Mouse (Mus musculus) CH12.LX (cell line): Measurements from ENCODE around the gene 4930455H04Rik. TPM values are rescaled to one million over a fixed set of nuclear protein-coding genes. Genes with fewer than 3 reads are reported as not detected.

ENCODE experiments used
- DNase-seq: peaks from one replicate; pipeline ENCODE4 v3.0.0-alpha.2; 2013; ENCODE audit errors: extremely low read depth
- H3K27ac ChIP-seq: 2 replicates; pipeline ENCODE4 v1.5.1; 2012; ENCODE audit warnings: low read depth, mild to moderate bottlenecking, control low read depth, moderate library complexity; ENCODE audit not compliant: insufficient read depth
- H3K27me3 ChIP-seq: replicated peaks from 2 replicates; pipeline ENCODE3; 2012; ENCODE audit warnings: inconsistent platforms
- H3K36me3 ChIP-seq, 2 experiments: replicated peaks in 1 of 2; 2 replicates each; pipeline versions ENCODE3 to v1.6.1; 2012; ENCODE audit warnings: inconsistent platforms in 1 of 2, low read length in 1 of 2, mild to moderate bottlenecking in 1 of 2, mixed read lengths in 1 of 2, moderate library complexity in 1 of 2; ENCODE audit not compliant: control insufficient read depth in 1 of 2, insufficient read depth in 1 of 2
- H3K4me1 ChIP-seq, 2 experiments: 2 replicates each; pipeline ENCODE4 v1.6.1; 2012; ENCODE audit warnings: inconsistent platforms in 1 of 2, moderate library complexity in 1 of 2; ENCODE audit not compliant: insufficient read depth in 2 of 2, control insufficient read depth in 1 of 2
- H3K4me2 ChIP-seq: 2 replicates; pipeline ENCODE4 v1.6.1; 2012; ENCODE audit warnings: low read depth, mild to moderate bottlenecking, control low read depth; ENCODE audit not compliant: poor library complexity, insufficient read depth, severe bottlenecking
- H3K4me3 ChIP-seq, 3 experiments: fragments of 150-350 bp in 1 of 3; sonication (generic) in 1 of 3; replicated peaks in 1 of 3; 2 replicates each; pipeline versions ENCODE3 to v1.5.1; 2011 to 2012; ENCODE audit warnings: low read depth in 2 of 3, low read length in 2 of 3, mild to moderate bottlenecking in 2 of 3, moderate library complexity in 2 of 3, control low read depth in 1 of 3, improper control_type of control experiment in 1 of 3, inconsistent platforms in 1 of 3, mixed read lengths in 1 of 3; ENCODE audit not compliant: poor library complexity in 1 of 3
- H3K79me2 ChIP-seq: replicated peaks from 2 replicates; pipeline ENCODE4 v1.6.1; 2012; ENCODE audit warnings: mild to moderate bottlenecking, moderate library complexity; ENCODE audit not compliant: control insufficient read depth, poor library complexity, insufficient read depth, severe bottlenecking; ENCODE audit errors: extremely low read depth
- H3K9ac ChIP-seq: 2 replicates; pipeline ENCODE4 v1.6.1; 2012; ENCODE audit warnings: low read depth, mild to moderate bottlenecking, control low read depth, moderate library complexity; ENCODE audit not compliant: insufficient read depth
- H3K9me3 ChIP-seq: replicated peaks from 2 replicates; pipeline ENCODE3; 2012; ENCODE audit warnings: low read length, inconsistent platforms, mixed read lengths
- CHD1 ChIP-seq: IDR thresholded peaks from 2 replicates; pipeline ENCODE4 v1.6.1; 2012; ENCODE audit warnings: low read depth, low read length, improper control_type of control experiment, inconsistent platforms
- E2F4 ChIP-seq: IDR thresholded peaks from 2 replicates; pipeline ENCODE4 v1.6.1; 2011; ENCODE audit warnings: low read depth, low read length, improper control_type of control experiment; ENCODE audit not compliant: insufficient replicate concordance
- EP300 ChIP-seq: IDR thresholded peaks from 2 replicates; pipeline ENCODE4 v1.6.1; 2011; ENCODE audit warnings: low read length, improper control_type of control experiment
- GABPA ChIP-seq: IDR thresholded peaks from 2 replicates; pipeline ENCODE4 v1.6.1; 2012; ENCODE audit warnings: low read depth, low read length, improper control_type of control experiment, inconsistent platforms; ENCODE audit not compliant: insufficient replicate concordance
- JUND ChIP-seq: conservative IDR thresholded peaks from 2 replicates; pipeline ENCODE4 v1.6.1; 2011; ENCODE audit warnings: low read depth, low read length, improper control_type of control experiment
- MEF2A ChIP-seq: IDR thresholded peaks from 2 replicates; pipeline ENCODE4 v1.6.1; 2014; ENCODE audit warnings: low read depth, mild to moderate bottlenecking, inconsistent platforms, low read length, improper control_type of control experiment, borderline replicate concordance
- MYC ChIP-seq: IDR thresholded peaks from 2 replicates; pipeline ENCODE4 v1.6.1; 2011; ENCODE audit warnings: low read depth, mild to moderate bottlenecking, improper control_type of control experiment, low read length
- RAD21 ChIP-seq: IDR thresholded peaks from 2 replicates; pipeline ENCODE4 v1.6.1; 2011; ENCODE audit warnings: low read depth, mild to moderate bottlenecking, low read length, improper control_type of control experiment, moderate library complexity
- SMC3 ChIP-seq: IDR thresholded peaks from 2 replicates; pipeline ENCODE4 v1.6.1; 2011; ENCODE audit warnings: low read depth, low read length, improper control_type of control experiment
- TCF12 ChIP-seq: IDR thresholded peaks from 2 replicates; pipeline ENCODE4 v1.6.1; 2014; ENCODE audit warnings: low read depth, mild to moderate bottlenecking, inconsistent platforms, low read length, improper control_type of control experiment
- UBTF ChIP-seq: IDR thresholded peaks from 2 replicates; pipeline ENCODE4 v1.6.1; 2012; ENCODE audit warnings: low read depth, mild to moderate bottlenecking, inconsistent platforms, low read length, improper control_type of control experiment, moderate library complexity
- USF2 ChIP-seq: conservative IDR thresholded peaks from 2 replicates; pipeline ENCODE4 v1.6.1; 2011; ENCODE audit warnings: low read depth, low read length, improper control_type of control experiment
- ZKSCAN1 ChIP-seq: IDR thresholded peaks from 2 replicates; pipeline ENCODE4 v1.6.1; 2012; ENCODE audit warnings: low read depth, inconsistent platforms, low read length, improper control_type of control experiment, borderline replicate concordance
- ZMIZ1 ChIP-seq: IDR thresholded peaks from 2 replicates; pipeline ENCODE4 v1.6.1; 2012; ENCODE audit warnings: low read depth, mild to moderate bottlenecking, inconsistent platforms, low read length, improper control_type of control experiment
- dilution Hi-C: fragments of 300-500 bp; cut with MboI; formaldehyde crosslinking; loops from 2 replicates; pipeline ENCODE4 v1.14.3; 2020; ENCODE audit warnings: low sequenced_read_pairs; ENCODE audit not compliant: extremely low pct_unique_long_range_greater_than_20kb, extremely low pct_ligation_motif_present
- in situ Hi-C: fragments of 300-500 bp; cut with MboI; formaldehyde crosslinking; loops from 3 replicates; pipeline ENCODE4 v1.14.3; 2019; ENCODE audit warnings: low sequenced_read_pairs, low pct_ligation_motif_present, low pct_unique_long_range_greater_than_20kb, mixed read lengths
- polyA plus RNA-seq: library from polyadenylated mRNA; unstranded; fragments of >175 nt; gene quantifications from 2 replicates; pipeline ENCODE4 v1.2.1, GENCODE M21; 2012; ENCODE audit warnings: low read depth; ENCODE audit not compliant: insufficient read length
- total RNA-seq, 2 experiments: library from RNA; depleted of rRNA; stranded (reverse); fragments of 300-350 nt in 1 of 2; fragments of >200 nt in 1 of 2; gene quantifications; 2 replicates each; pipeline ENCODE4 v1.2.3; 2012 to 2014

Gene 4930455H04Rik
- total and polyA plus RNA-seq, 3 experiments = not detected

DNA sequence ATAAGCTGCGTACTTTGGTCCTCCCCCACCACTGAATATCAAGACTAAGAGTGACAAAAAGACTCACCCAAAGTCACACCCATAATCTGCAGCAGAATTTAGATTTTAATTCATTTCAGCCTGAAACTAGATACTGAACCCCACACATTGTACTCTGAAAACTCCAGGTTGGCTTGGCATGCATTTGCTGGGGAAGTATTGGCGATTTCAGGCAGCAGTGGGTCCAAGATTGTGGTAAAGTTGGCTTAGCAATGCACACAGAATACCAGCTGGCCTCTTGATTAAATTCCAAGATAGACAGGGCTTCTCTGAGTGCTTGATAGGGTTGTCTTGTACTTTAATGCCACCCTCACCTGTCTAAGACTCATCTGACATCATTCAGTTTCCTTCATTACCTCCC is 24.9 kb downstream of the 4930455H04Rik start:
- Histone ChIP-seq H3K4me3 (no peak overlapping the region), H3K9ac (no peak overlapping the region), H3K27me3 (no peaks in the 10 kb centered on the region), H3K4me2 (no peak overlapping the region), H3K9me3 (no peaks in the 10 kb centered on the region), H3K27ac (no peak overlapping the region), H3K4me1 (no peaks in the 10 kb centered on the region), H3K36me3 (no peaks in the 10 kb centered on the region), H3K79me2 (no peaks in the 10 kb centered on the region)
- DNase-seq = no peak
- TF ChIP-seq SMC3 = no peak
- no peak for TF ChIP-seq ZKSCAN1
- no peak for TF ChIP-seq ZMIZ1
- no peak for TF ChIP-seq TCF12
- TF ChIP-seq RAD21 = no peak
- TF ChIP-seq JUND = no peak
- no peak for TF ChIP-seq EP300
- TF ChIP-seq MEF2A = no peak
- no peak for TF ChIP-seq USF2
- TF ChIP-seq UBTF = no peak
- TF ChIP-seq CHD1 = no peak
- dilution Hi-C loops = no loop called here
- in situ Hi-C loops = no loop called here

DNA sequence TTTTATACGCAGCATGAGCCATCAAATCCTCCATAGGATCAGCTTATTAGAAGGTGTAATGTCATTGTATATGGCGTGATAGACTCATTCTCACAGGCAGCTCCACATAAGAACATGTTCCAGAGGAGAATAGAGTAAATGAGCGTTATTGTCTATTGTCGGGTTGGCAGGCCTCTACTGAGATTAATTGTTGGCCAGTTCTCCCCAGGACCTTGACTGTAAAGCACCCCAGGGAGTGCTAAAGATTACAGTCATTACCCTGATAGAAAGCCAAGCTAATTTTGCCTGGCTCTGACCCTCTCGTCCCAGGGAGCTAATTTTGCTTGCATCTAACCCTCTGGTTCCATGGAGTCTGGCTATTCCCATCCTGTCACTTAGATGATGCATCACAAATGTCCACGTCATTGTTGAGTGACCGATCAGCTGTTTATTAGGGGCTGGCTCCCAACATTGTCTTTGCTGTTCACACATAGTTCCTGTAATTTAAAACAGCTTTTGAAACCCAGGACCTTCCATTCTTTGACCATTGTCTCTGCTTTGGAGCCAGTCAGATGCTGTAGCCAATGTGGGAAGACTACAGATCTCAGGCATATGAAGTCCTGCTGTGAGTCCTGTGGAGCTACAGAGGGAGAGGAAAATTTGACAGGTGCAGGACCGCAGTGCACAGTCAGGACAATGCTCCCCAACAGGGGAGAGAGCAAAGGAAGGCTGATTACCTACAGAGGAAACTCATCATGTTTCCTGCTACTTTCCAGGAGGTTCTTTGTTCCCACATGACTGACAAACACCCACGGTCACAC is 33.8 kb downstream of the 4930455H04Rik start:
- no peak for DNase-seq
- H3K4me1 ChIP-seq = peaks cover 0 to 9% of the 10 kb centered on the region in 2 experiments; a peak in 2 of 4 replicates
- in situ Hi-C loops (no loop called here), dilution Hi-C loops (no loop called here)
- H3K4me2 ChIP-seq = no peak overlapping the region
- H3K9ac ChIP-seq = no peak overlapping the region
- H3K36me3 ChIP-seq = no peaks in the 10 kb centered on the region
- H3K79me2 ChIP-seq = no peaks in the 10 kb centered on the region
- no peaks in the 10 kb centered on the region for H3K9me3 ChIP-seq
- H3K27me3 ChIP-seq = no peaks in the 10 kb centered on the region
- TF ChIP-seq RAD21 (no peak), E2F4 (no peak), GABPA (no peak), TCF12 (no peak), MYC (no peak)
- H3K4me3 ChIP-seq = no peak overlapping the region
- no peak overlapping the region for H3K27ac ChIP-seq
